Mouse (Mus musculus) heart, adult 2 months (tissue): ENCODE measurements around the gene 1700092M07Rik.

ENCODE experiments used
- CTCF ChIP-seq: fragments of 200-600 bp; IDR thresholded peaks from 2 replicates; pipeline ENCODE4 v1.8.1; 2022; ENCODE audit warnings: antibody characterized with exemption, mild to moderate bottlenecking, moderate library complexity
- POLR2A ChIP-seq: fragments of 200-500 bp; IDR thresholded peaks from 2 replicates; pipeline ENCODE4 v1.6.1; 2011; ENCODE audit warnings: mild to moderate bottlenecking, low read depth, low read length, control low read depth; ENCODE audit not compliant: insufficient read depth

DNA sequence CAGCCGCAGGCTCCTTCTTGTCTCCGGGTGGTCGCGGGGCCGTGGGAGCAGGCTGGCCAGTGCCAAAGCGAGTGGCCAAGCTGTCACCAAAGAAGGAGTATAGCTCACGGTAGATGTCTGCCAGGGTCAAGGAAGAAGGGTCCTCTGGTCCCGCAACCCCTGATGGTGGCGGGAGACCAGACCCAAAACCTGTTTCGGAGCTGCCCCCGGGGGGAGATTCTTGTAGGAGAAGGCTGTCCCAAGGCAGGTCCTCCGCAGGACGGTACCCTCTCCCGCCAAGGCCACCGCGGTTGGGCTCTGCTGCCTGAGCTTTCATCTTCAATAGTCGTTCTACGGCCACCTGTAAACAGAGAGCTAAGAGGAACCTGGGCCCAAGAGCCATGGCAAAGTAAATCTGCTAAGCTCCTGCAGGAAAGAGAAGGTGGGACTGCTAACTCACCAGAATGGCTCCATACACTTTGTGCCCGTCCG lies 34.5 kb downstream of the 1700092M07Rik start:
- TF ChIP-seq CTCF (no peak), POLR2A (no peak)
